Mouse (Mus musculus): ENCODE results near the gene Trabd2b. TPM values are rescaled to one million over a fixed set of nuclear protein-coding genes. Genes with fewer than 3 reads are reported as not detected.

Gene Trabd2b
- total and polyA plus RNA-seq, 3 experiments, result not detected

DNA sequence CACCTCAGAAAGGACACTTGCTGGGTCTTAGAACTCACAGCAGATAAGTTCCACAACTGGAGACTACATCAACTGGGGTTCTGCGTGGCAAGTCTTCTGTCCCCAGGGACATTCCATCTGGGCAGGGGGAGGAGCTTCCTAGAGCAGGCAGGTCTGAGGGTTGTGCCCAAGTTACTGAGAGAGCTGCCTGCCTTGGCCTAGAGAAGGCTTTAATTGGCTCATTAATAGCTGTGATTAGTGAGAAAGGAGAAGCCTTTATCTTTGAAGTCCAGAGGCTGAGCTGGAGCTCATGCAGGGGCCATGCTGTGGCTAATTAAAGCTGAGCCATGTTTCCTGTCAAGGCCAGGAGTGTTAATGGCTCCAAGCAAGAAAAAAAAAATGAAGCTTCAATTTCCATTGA lies 23.9 kb upstream of the Trabd2b start:
- H3K27me3 ChIP-seq (ENCODE audit: control insufficient read depth in 1 of 2, insufficient read depth in 2 of 2, low read length in 2 of 2), result no peaks in the 10 kb centered on the region
- no peaks in the 10 kb centered on the region for H3K9me3 ChIP-seq (replicated peaks; ENCODE audit: insufficient read depth, low read length)
- no peak for DNase-seq (ENCODE audit: low read depth, low spot score)
- no peaks in the 10 kb centered on the region for H3K36me3 ChIP-seq (ENCODE audit: control insufficient read depth in 1 of 2, insufficient read depth in 2 of 2, low read length in 2 of 2)
- no peaks in the 10 kb centered on the region for H3K4me1 ChIP-seq (ENCODE audit: control insufficient read depth in 1 of 2, insufficient read depth in 2 of 2, low read length in 2 of 2)
- no peak overlapping the region for H3K27ac ChIP-seq (ENCODE audit: control insufficient read depth, low read depth, low read length)
- H3K4me3 ChIP-seq (ENCODE audit: control insufficient read depth in 1 of 2, insufficient read depth in 1 of 2, low read depth in 2 of 2, low read length in 2 of 2), result no peak overlapping the region
- H3K9ac ChIP-seq (ENCODE audit: control insufficient read depth, low read depth, low read length, poor library complexity, severe bottlenecking), result no peak overlapping the region
- no peak for TF ChIP-seq ZKSCAN1 (IDR thresholded peaks at IDR 0.05; ENCODE audit: low read depth, low read length)
- no peak for TF ChIP-seq ELF1 (IDR thresholded peaks at IDR 0.05; ENCODE audit: low read depth, low read length)
- no peak for TF ChIP-seq POLR2AphosphoS2 (IDR thresholded peaks at IDR 0.05; ENCODE audit: low read length)
- TF ChIP-seq GATA1 (IDR thresholded peaks at IDR 0.05; ENCODE audit: low read depth, low read length), result no peak
- no peaks in the 10 kb centered on the region for H3K79me2 ChIP-seq (ENCODE audit: control insufficient read depth, insufficient read depth, low read length, poor library complexity)

GRCm38 (mm10) chr4:114385236-114385635 lies 21.3 kb upstream of the Trabd2b start:
- no peak for DNase-seq (ENCODE audit: low read depth, low spot score)
- no peaks in the 10 kb centered on the region for H3K9me3 ChIP-seq (replicated peaks; ENCODE audit: insufficient read depth, low read length)
- H3K27me3 ChIP-seq (ENCODE audit: control insufficient read depth in 1 of 2, insufficient read depth in 2 of 2, low read length in 2 of 2), result no peaks in the 10 kb centered on the region
- H3K4me1 ChIP-seq (ENCODE audit: control insufficient read depth in 1 of 2, insufficient read depth in 2 of 2, low read length in 2 of 2), result no peaks in the 10 kb centered on the region
- no peak for TF ChIP-seq NRF1 (IDR thresholded peaks at IDR 0.05; ENCODE audit: insufficient read depth, low read depth, low read length, poor library complexity, severe bottlenecking)
- TF ChIP-seq MAX (IDR thresholded peaks at IDR 0.05; ENCODE audit: low read length), result no peak
- no peak for TF ChIP-seq KAT2A (conservative IDR thresholded peaks at IDR 0.05; ENCODE audit: low read depth, low read length)
- no peak for TF ChIP-seq SIN3A (IDR thresholded peaks at IDR 0.05; ENCODE audit: low read length)
- no peak for TF ChIP-seq TAL1 (IDR thresholded peaks at IDR 0.05; ENCODE audit: low read length)
- no peak for TF ChIP-seq UBTF (IDR thresholded peaks at IDR 0.05; ENCODE audit: borderline replicate concordance, insufficient read depth, low read depth, low read length)
- H3K4me3 ChIP-seq (ENCODE audit: control insufficient read depth in 1 of 2, insufficient read depth in 1 of 2, low read depth in 2 of 2, low read length in 2 of 2), result no peak overlapping the region
- no peak overlapping the region for H3K27ac ChIP-seq (ENCODE audit: control insufficient read depth, low read depth, low read length)
- no peaks in the 10 kb centered on the region for H3K36me3 ChIP-seq (ENCODE audit: control insufficient read depth in 1 of 2, insufficient read depth in 2 of 2, low read length in 2 of 2)
- no peak overlapping the region for H3K9ac ChIP-seq (ENCODE audit: control insufficient read depth, low read depth, low read length, poor library complexity, severe bottlenecking)
- no peaks in the 10 kb centered on the region for H3K79me2 ChIP-seq (ENCODE audit: control insufficient read depth, insufficient read depth, low read length, poor library complexity)

- Histone ChIP-seq H3K27ac (ENCODE audit: control insufficient read depth, low read depth, low read length) (no peak overlapping the region), H3K9ac (ENCODE audit: control insufficient read depth, low read depth, low read length, poor library complexity, severe bottlenecking) (no peak overlapping the region), H3K4me1 (ENCODE audit: control insufficient read depth in 1 of 2, insufficient read depth in 2 of 2, low read length in 2 of 2) (no peaks in the 10 kb centered on the region), H3K36me3 (ENCODE audit: control insufficient read depth in 1 of 2, insufficient read depth in 2 of 2, low read length in 2 of 2) (no peaks in the 10 kb centered on the region), H3K27me3 (ENCODE audit: control insufficient read depth in 1 of 2, insufficient read depth in 2 of 2, low read length in 2 of 2) (no peaks in the 10 kb centered on the region), H3K79me2 (ENCODE audit: control insufficient read depth, insufficient read depth, low read length, poor library complexity) (no peaks in the 10 kb centered on the region), H3K4me3 (ENCODE audit: control insufficient read depth in 1 of 2, insufficient read depth in 1 of 2, low read depth in 2 of 2, low read length in 2 of 2) (no peak overlapping the region), H3K9me3 (replicated peaks; ENCODE audit: insufficient read depth, low read length) (no peaks in the 10 kb centered on the region)
- TF ChIP-seq MEF2A (IDR thresholded peaks at IDR 0.05; ENCODE audit: extremely low read depth, insufficient replicate concordance, low read depth, low read length, poor library complexity, severe bottlenecking) (no peak), CTCF (IDR thresholded peaks at IDR 0.05 in 2 of 3, conservative IDR thresholded peaks at IDR 0.05 in 1 of 3; ENCODE audit: control insufficient read depth in 1 of 3, insufficient read depth in 1 of 3, low read depth in 2 of 3, low read length in 3 of 3, poor library complexity in 1 of 3, severe bottlenecking in 1 of 3) (no peak), SMC3 (IDR thresholded peaks at IDR 0.05; ENCODE audit: low read depth, low read length) (no peak), TBP (IDR thresholded peaks at IDR 0.05; ENCODE audit: low read depth, low read length) (no peak), USF1 (IDR thresholded peaks at IDR 0.05; ENCODE audit: low read depth, low read length) (no peak), MXI1 (IDR thresholded peaks at IDR 0.05; ENCODE audit: low read depth, low read length) (no peak), ELF1 (IDR thresholded peaks at IDR 0.05; ENCODE audit: low read depth, low read length) (no peak), ZNF384 (IDR thresholded peaks at IDR 0.05; ENCODE audit: low read depth, low read length) (no peak), ZC3H11A (IDR thresholded peaks at IDR 0.05; ENCODE audit: low read depth, low read length) (no peak), GATA1 (IDR thresholded peaks at IDR 0.05; ENCODE audit: low read depth, low read length) (no peak)
- DNase-seq (ENCODE audit: low read depth, low spot score), result no peak
Observed at GRCm38 (mm10) chr4:114386395-114386811, 20.1 kb upstream of the Trabd2b start.
